Mouse (Mus musculus): ENCODE data around the gene Bgn.

- no peak for TF ChIP-seq CTCF (IDR thresholded peaks at IDR 0.05; ENCODE audit: borderline replicate concordance, insufficient read depth, low read depth, low read length)
- TF ChIP-seq POLR2A (IDR thresholded peaks at IDR 0.05; ENCODE audit: borderline replicate concordance, insufficient read depth, low read length): no peak
Observed at GRCm38 (mm10) chrX:73468752-73469151, 14.7 kb upstream of the Bgn start.

Measured in cerebellum, adult 2 months (tissue).